Mouse (Mus musculus): Measurements from ENCODE around the gene Ccdc85b.

DNA sequence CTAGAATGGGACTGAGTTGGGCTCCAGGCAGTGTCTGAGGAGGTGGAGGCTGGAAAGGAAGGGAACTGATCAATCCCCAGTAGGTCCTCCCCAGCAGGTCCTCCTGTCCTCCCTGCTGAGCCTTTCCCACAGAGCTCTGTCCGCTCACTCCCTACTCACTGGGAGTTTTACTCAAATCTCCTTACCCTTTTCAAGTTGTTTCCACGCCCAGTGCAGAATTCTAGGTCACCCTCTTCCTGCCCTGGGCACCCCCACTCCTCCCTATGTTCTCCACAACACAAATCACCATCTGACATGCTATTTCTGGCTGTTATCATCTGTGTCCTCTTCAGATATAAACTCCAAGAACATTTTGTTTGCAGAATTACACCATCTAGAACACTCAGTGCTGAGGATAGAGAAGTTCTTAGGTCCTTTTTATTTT lies 43.1 kb downstream of the Ccdc85b start:
- TF ChIP-seq UBTF (IDR thresholded peaks at IDR 0.05; ENCODE audit: borderline replicate concordance, insufficient read depth, low read depth, low read length) (no peak), CTCF (IDR thresholded peaks at IDR 0.05 in 2 of 3, conservative IDR thresholded peaks at IDR 0.05 in 1 of 3; ENCODE audit: control insufficient read depth in 1 of 3, insufficient read depth in 1 of 3, low read depth in 2 of 3, low read length in 3 of 3, poor library complexity in 1 of 3, severe bottlenecking in 1 of 3) (no peak), POLR2A (IDR thresholded peaks at IDR 0.05; ENCODE audit: control insufficient read depth in 1 of 2, insufficient read depth in 1 of 2, low read depth in 1 of 2, low read length in 2 of 2, poor library complexity in 1 of 2) (no peak), MAFK (IDR thresholded peaks at IDR 0.05; ENCODE audit: borderline replicate concordance, low read depth, low read length) (no peak), ZMIZ1 (IDR thresholded peaks at IDR 0.05; ENCODE audit: low read depth, low read length) (no peak)

All from MEL (cell line).